Comparison of ENCODE assay signal across 15 mouse cellular contexts in genomic region chr5:136014877-136015276, GRCm38 (mm10). TPM values are rescaled to one million over a fixed set of nuclear protein-coding genes. Genes with fewer than 3 reads are reported as not detected.
DNase-seq lines count a peak whose midpoint lies in the region; ATAC-seq lines count a peak whose summit lies in the region.
"Had no signal": no experiment of that assay in that cellular context is flagged by ENCODE, and none has a peak within 500 bp of the region (broad histone marks: within the 10 kb centered on the region; RNA-seq: fewer than 3 reads in every experiment).

No protein-coding gene starts in this region.

- H3K4me1 ChIP-seq in kidney, embryonic 14.5 days (ENCODE audit: control insufficient read depth, insufficient read depth, low read length): no peaks in the 10 kb centered on the region

- no peak overlapping the region for H3K9ac ChIP-seq in kidney, embryonic 14.5 days (ENCODE audit: low read depth, low read length)
- H3K9ac ChIP-seq: neural tube, embryonic 12.5 days had no signal

- no peak overlapping the region for H3K4me2 ChIP-seq in kidney, embryonic 14.5 days (replicated peaks; ENCODE audit: low read depth, low read length)
- H3K4me2 ChIP-seq: neural tube, embryonic 12.5 days had no signal

- no peaks in the 10 kb centered on the region for H3K27me3 ChIP-seq in kidney, embryonic 14.5 days (ENCODE audit: control insufficient read depth, insufficient read depth, low read length)
- H3K27me3 ChIP-seq: neural tube, embryonic 12.5 days had no signal

- no peak overlapping the region for H3K4me3 ChIP-seq in kidney, embryonic 14.5 days (ENCODE audit: low read length)
- H3K4me3 ChIP-seq: erythroblast, embryonic 14.5 days; heart, adult 2 months; neural tube, embryonic 12.5 days had no signal

- peak; percentile 44 for DNase-seq in adrenal gland, adult 2 months
- DNase-seq in adrenal gland, adult 18-20 months (ENCODE audit: low spot score in 2 of 2): no peak
- peak; percentile 67 for DNase-seq in ovary, adult 18-20 months (ENCODE audit: low spot score)
- DNase-seq in ovary, postnatal 10 days (ENCODE audit: low spot score): no peak
- peak; percentile 73 for DNase-seq in testis, postnatal 10 days (ENCODE audit: low spot score)
- DNase-seq in embryo, embryonic 10 days (ENCODE audit: low spot score): no peak
- no peak for DNase-seq in spleen, postnatal 36 days (ENCODE audit: low spot score in 2 of 2)
- DNase-seq: cerebellum, adult 11-12 months; layer of hippocampus, adult 9-11 months; lung, postnatal 14 days had no signal

- H3K36me3 ChIP-seq in kidney, embryonic 14.5 days (ENCODE audit: control insufficient read depth, insufficient read depth, low read length): peaks cover 32% of the 10 kb centered on the region

- ATAC-seq in kidney, embryonic 14.5 days (ENCODE audit: low FRiP score, low TSS enrichment): 0 out of 2 replicates have a peak, but pooled peaks have one; percentile 22

- WGBS in kidney, embryonic 14.5 days: 79% methylated on average over 10 of the region's 10 CpGs

- H3K9me3 ChIP-seq in kidney, embryonic 14.5 days (ENCODE audit: control insufficient read depth, low read length): no peaks in the 10 kb centered on the region
- H3K9me3 ChIP-seq: neural tube, embryonic 12.5 days had no signal

- H3K27ac ChIP-seq in kidney, embryonic 14.5 days (ENCODE audit: low read depth, low read length): no peak overlapping the region
- H3K27ac ChIP-seq: heart, adult 2 months; neural tube, embryonic 12.5 days had no signal

RNA-seq across cellular contexts. Expression of gene Dtx2, which starts 20.3 kb away (rescaled TPM):
- total RNA-seq in adrenal gland, adult 2 months (2021): 10 to 100 TPM; 13.6 to 19.0 TPM
- polyA plus RNA-seq in adrenal gland, adult 2 months (2012; rRNA removed): 30.1 and 34.3 TPM in 2 replicates
- 10 to 100 TPM; 12.8 to 18.7 TPM for total RNA-seq in adrenal gland, adult 18-20 months (2021)
- 24.0 and 26.6 TPM in 2 replicates for polyA plus RNA-seq in kidney, embryonic 14.5 days (2014; fragmentation: Nextera tagmentation; extraction: Ambion mirVana)

RNA-seq across cellular contexts. Expression of gene Upk3b, which starts 23.4 kb away (rescaled TPM):
- 10 to 100 TPM in 1 of 2 experiments, 1 to 10 TPM in 1; 8.8 to 10.8 TPM for total RNA-seq in adrenal gland, adult 2 months (2021)
- 8.5 and 8.9 TPM in 2 replicates for polyA plus RNA-seq in adrenal gland, adult 2 months (2012; rRNA removed)
- total RNA-seq in adrenal gland, adult 18-20 months (2021): 10 to 100 TPM in 1 of 2 experiments, 1 to 10 TPM in 1; 7.4 to 14.0 TPM
- 0.85 and 0.99 TPM in 2 replicates for polyA plus RNA-seq in kidney, embryonic 14.5 days (2014; fragmentation: Nextera tagmentation; extraction: Ambion mirVana)
- polyA plus RNA-seq: erythroblast, embryonic 14.5 days had no signal

RNA-seq across cellular contexts. Expression of gene Zp3, which starts 35.0 kb away (rescaled TPM):
- not detected for total RNA-seq in adrenal gland, adult 2 months (2021)
- not detected in 2 replicates for polyA plus RNA-seq in adrenal gland, adult 2 months (2012; rRNA removed)
- total RNA-seq in adrenal gland, adult 18-20 months (2021): not detected
- 0.29 TPM in 1 of 2 replicates, not detected in the other for polyA plus RNA-seq in kidney, embryonic 14.5 days (2014; fragmentation: Nextera tagmentation; extraction: Ambion mirVana)
- total RNA-seq: heart, adult 2 months had no signal
- polyA plus RNA-seq: erythroblast, embryonic 14.5 days; heart, adult 2 months; neural tube, embryonic 12.5 days; small intestine, adult 2 months had no signal

RNA-seq across cellular contexts. Expression of gene Upk3bl, which starts 39.4 kb away (rescaled TPM):
- total RNA-seq in adrenal gland, adult 2 months (2021): under 1 TPM in 1 of 2 experiments, not detected in 1; 0.35 TPM
- 0.30 TPM in 1 of 2 replicates, not detected in the other for polyA plus RNA-seq in adrenal gland, adult 2 months (2012; rRNA removed)
- not detected for total RNA-seq in adrenal gland, adult 18-20 months (2021)
- 1.3 and 2.2 TPM in 2 replicates for polyA plus RNA-seq in kidney, embryonic 14.5 days (2014; fragmentation: Nextera tagmentation; extraction: Ambion mirVana)
- total RNA-seq: heart, adult 2 months had no signal
- polyA plus RNA-seq: erythroblast, embryonic 14.5 days; heart, adult 2 months had no signal

RNA-seq across cellular contexts. Expression of gene Ssc4d, which starts 40.5 kb away (rescaled TPM):
- 1 to 10 TPM; 2.8 to 3.1 TPM for total RNA-seq in adrenal gland, adult 2 months (2021)
- polyA plus RNA-seq in adrenal gland, adult 2 months (2012; rRNA removed): 4.3 and 11.1 TPM in 2 replicates
- total RNA-seq in adrenal gland, adult 18-20 months (2021): 1 to 10 TPM; 3.3 to 4.3 TPM
- polyA plus RNA-seq in kidney, embryonic 14.5 days (2014; fragmentation: Nextera tagmentation; extraction: Ambion mirVana): 10.2 and 10.3 TPM in 2 replicates

Comparison
In these comparisons a context has a peak if more than half of its experiments do, and no peak if none do; other contexts are left out.
1. DNase-seq: peak in adrenal gland, adult 2 months (single experiment), ovary, adult 18-20 months (single experiment) and testis, postnatal 10 days (single experiment); none in adrenal gland, adult 18-20 months (0 of 2), ovary, postnatal 10 days (single experiment), embryo, embryonic 10 days (single experiment) and spleen, postnatal 36 days (0 of 2).